Mouse (Mus musculus) heart, embryonic 14.5 days (tissue): ENCODE data around the gene Med13l. TPM values are rescaled to one million over a fixed set of nuclear protein-coding genes. Genes with fewer than 3 reads are reported as not detected.

Source experiments
- ATAC-seq: fragments of 200-750 bp; cut with Nextera tagmentation; 2 replicates; pipeline ENCODE4 v1.8.0; 2017; ENCODE audit warnings: low read depth, moderate TSS enrichment; ENCODE audit not compliant: insufficient number of reproducible peaks, insufficient read depth, low FRiP score
- H3K27ac ChIP-seq, 2 experiments: fragments of 200-500 bp in 1 of 2; fragments of 300-500 bp in 1 of 2; sonication (generic) in 1 of 2; replicated peaks in 1 of 2; 2 replicates each; pipeline ENCODE4 v1.5.1; 2012 to 2014; ENCODE audit warnings: low read depth in 2 of 2, low read length in 2 of 2, control low read depth in 1 of 2, mild to moderate bottlenecking in 1 of 2, mixed read lengths in 1 of 2; ENCODE audit not compliant: control insufficient read depth in 1 of 2, insufficient read depth in 1 of 2
- H3K27me3 ChIP-seq: fragments of 300-500 bp; sonication (generic); 2 replicates; pipeline ENCODE4 v1.6.1; 2014; ENCODE audit warnings: mild to moderate bottlenecking, low read length, control low read depth; ENCODE audit not compliant: control insufficient read depth, insufficient read depth
- H3K36me3 ChIP-seq: fragments of 300-500 bp; sonication (generic); 2 replicates; pipeline ENCODE4 v1.6.1; 2014; ENCODE audit warnings: mild to moderate bottlenecking, control low read depth, low read length, mixed read lengths; ENCODE audit not compliant: control insufficient read depth, insufficient read depth
- H3K4me1 ChIP-seq, 2 experiments: fragments of 200-500 bp in 1 of 2; fragments of 300-500 bp in 1 of 2; sonication (generic) in 1 of 2; 2 replicates each; pipeline ENCODE4 v1.6.1; 2012 to 2014; ENCODE audit warnings: low read length in 2 of 2, control low read depth in 1 of 2, mixed read lengths in 1 of 2; ENCODE audit not compliant: control insufficient read depth in 2 of 2, insufficient read depth in 2 of 2
- H3K4me2 ChIP-seq: fragments of 300-500 bp; sonication (generic); 2 replicates; pipeline ENCODE4 v1.6.1; 2014; ENCODE audit warnings: mild to moderate bottlenecking, low read length
- H3K4me3 ChIP-seq, 2 experiments: fragments of 200-500 bp in 1 of 2; fragments of 300-500 bp in 1 of 2; sonication (generic) in 1 of 2; 2 replicates each; pipeline ENCODE4 v1.5.1; 2012 to 2014; ENCODE audit warnings: low read length in 2 of 2, mild to moderate bottlenecking in 2 of 2, control low read depth in 1 of 2, low read depth in 1 of 2, moderate library complexity in 1 of 2; ENCODE audit not compliant: control insufficient read depth in 1 of 2, insufficient read depth in 1 of 2
- H3K9ac ChIP-seq: fragments of 300-500 bp; sonication (generic); 2 replicates; pipeline ENCODE4 v1.6.1; 2014; ENCODE audit warnings: mild to moderate bottlenecking, low read length
- H3K9me3 ChIP-seq: fragments of 300-500 bp; sonication (generic); 2 replicates; pipeline ENCODE4 v1.6.1; 2016; ENCODE audit warnings: low read length, control low read depth; ENCODE audit not compliant: control insufficient read depth
- WGBS: fragments of 180-500 bp; shearing (Covaris S2); extraction: QIAGEN DNeasy Blood & Tissue Kit; methylation state at CpG from one replicate; pipeline ENCODE4 v1.1.7; 2014; 5-methylcytosine and 5-hydroxymethylcytosine counted together
- polyA plus RNA-seq: library from polyadenylated mRNA; unstranded; fragments of >200 nt; fragmentation: Nextera tagmentation; extraction: Ambion mirVana; gene quantifications from 2 replicates; pipeline ENCODE4 v1.2.1, GENCODE M21; 2014

The Med13l gene
- polyA plus RNA-seq, 1 experiment from 2014 or later = 9.0 TPM

- no peak overlapping the region for H3K27ac ChIP-seq
- no peak overlapping the region for H3K4me2 ChIP-seq
- no peak for ATAC-seq
- H3K9ac ChIP-seq = no peak overlapping the region
- WGBS = 13% methylated on average over 12 of the region's 12 CpGs
- 0 out of 2 replicates have a peak, but pooled peaks cover 3% of the 10 kb centered on the region for H3K9me3 ChIP-seq
- H3K4me3 ChIP-seq = no peak overlapping the region
- no peaks in the 10 kb centered on the region for H3K36me3 ChIP-seq
- 0 out of 4 replicates have a peak, but pooled peaks cover 4 to 5% of the 10 kb centered on the region in 2 experiments for H3K4me1 ChIP-seq
- peaks cover 4% of the 10 kb centered on the region for H3K27me3 ChIP-seq
Observed at GRCm38 (mm10) chr5:118556387-118556937, 4.0 kb upstream of the Med13l start.

- no peak for ATAC-seq
- WGBS = 83% methylated on average over 6 of the region's 6 CpGs
- Histone ChIP-seq H3K4me1 (peaks cover 10 to 24% of the 10 kb centered on the region in 2 experiments), H3K27me3 (peaks cover 4% of the 10 kb centered on the region), H3K4me2 (peak overlapping the region; percentile 91; the same call in 1 of the 2 replicates), H3K9ac (0 out of 2 replicates have a peak overlapping the region, but pooled peaks have one; percentile 92), H3K27ac (no peak overlapping the region), H3K36me3 (no peaks in the 10 kb centered on the region), H3K9me3 (0 out of 2 replicates have a peak, but pooled peaks cover 3% of the 10 kb centered on the region), H3K4me3 (no peak overlapping the region)
Observed at GRCm38 (mm10) chr5:118558841-118559240, 1.6 kb upstream of the Med13l start.

- peak; percentile 86 for ATAC-seq
- peak overlapping the region; percentile 88 to 89 for H3K4me3 ChIP-seq
- peak overlapping the region; percentile 92 for H3K9ac ChIP-seq
- H3K27ac ChIP-seq = peak overlapping the region; percentile 74 to 88
- WGBS = under 1% methylated on average over 57 of the region's 101 CpGs
- H3K27me3 ChIP-seq = peaks cover 4% of the 10 kb centered on the region
- no peaks in the 10 kb centered on the region for H3K36me3 ChIP-seq
- H3K4me2 ChIP-seq = peak overlapping the region; percentile 91
- H3K9me3 ChIP-seq = 0 out of 2 replicates have a peak, but pooled peaks cover 3% of the 10 kb centered on the region
- H3K4me1 ChIP-seq = peaks cover 10 to 29% of the 10 kb centered on the region in 2 experiments
Observed at GRCm38 (mm10) chr5:118559584-118560384, 695 bp upstream of the Med13l start.

- peak overlapping the region; percentile 82 for H3K4me2 ChIP-seq
- no peaks in the 10 kb centered on the region for H3K36me3 ChIP-seq
- peak overlapping the region; percentile 91 for H3K9ac ChIP-seq
- 0 out of 2 replicates have a peak, but pooled peaks have one; percentile 2 for ATAC-seq
- no peaks in the 10 kb centered on the region for H3K9me3 ChIP-seq
- H3K27me3 ChIP-seq = peaks cover 4% of the 10 kb centered on the region
- H3K27ac ChIP-seq = peak overlapping the region in 1 of 2 experiments; percentile 88; a peak in 2 of 4 replicates
- peaks cover 9 to 37% of the 10 kb centered on the region in 2 experiments for H3K4me1 ChIP-seq
- H3K4me3 ChIP-seq = peak overlapping the region; percentile 88 to 89
- 1% methylated on average over 58 of the region's 59 CpGs for WGBS
Observed at GRCm38 (mm10) chr5:118561086-118561987, 858 bp downstream of the Med13l start.

DNA sequence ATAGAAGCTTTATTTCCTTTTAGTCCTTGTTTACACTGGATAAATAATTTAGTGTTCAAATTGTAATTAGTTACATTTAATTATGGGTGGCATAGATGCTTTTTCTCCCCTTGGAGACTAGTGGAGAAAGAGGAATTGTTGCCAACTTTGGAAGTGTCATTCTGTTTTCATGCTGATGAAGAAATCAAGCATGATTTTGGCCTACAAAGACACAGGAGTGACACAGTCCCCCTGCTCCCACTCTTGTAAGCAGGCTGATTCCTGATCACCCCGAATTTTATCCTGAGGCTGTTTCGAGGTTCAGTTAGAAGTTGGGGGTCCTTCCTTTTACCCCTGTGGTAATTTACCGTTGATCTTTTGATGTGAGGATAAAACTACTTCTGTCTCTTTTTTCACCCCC lies 1.7 kb downstream of the Med13l start:
- 56% methylated on average over 3 of the region's 3 CpGs for WGBS
- Histone ChIP-seq H3K27ac (no peak overlapping the region), H3K4me3 (peak overlapping the region in 1 of 2 experiments; percentile 89; a peak in 2 of 4 replicates), H3K4me2 (peak overlapping the region; percentile 82), H3K9ac (peak overlapping the region; percentile 91), H3K36me3 (no peaks in the 10 kb centered on the region), H3K27me3 (peaks cover under 1% of the 10 kb centered on the region), H3K9me3 (no peaks in the 10 kb centered on the region), H3K4me1 (peaks cover 7 to 37% of the 10 kb centered on the region in 2 experiments)
- ATAC-seq = no peak

GRCm38 (mm10) chr5:118563590-118563989 lies 3.1 kb downstream of the Med13l start:
- Histone ChIP-seq H3K27ac (no peak overlapping the region), H3K4me1 (peaks cover 7 to 46% of the 10 kb centered on the region in 2 experiments), H3K9me3 (no peaks in the 10 kb centered on the region), H3K4me2 (peak overlapping the region; percentile 11; the same call in 1 of the 2 replicates), H3K9ac (no peak overlapping the region), H3K4me3 (no peak overlapping the region), H3K27me3 (no peaks in the 10 kb centered on the region; the same call in 1 of the 2 replicates), H3K36me3 (no peaks in the 10 kb centered on the region)
- WGBS = 38% methylated on average over 6 of the region's 6 CpGs
- ATAC-seq = no peak

DNA sequence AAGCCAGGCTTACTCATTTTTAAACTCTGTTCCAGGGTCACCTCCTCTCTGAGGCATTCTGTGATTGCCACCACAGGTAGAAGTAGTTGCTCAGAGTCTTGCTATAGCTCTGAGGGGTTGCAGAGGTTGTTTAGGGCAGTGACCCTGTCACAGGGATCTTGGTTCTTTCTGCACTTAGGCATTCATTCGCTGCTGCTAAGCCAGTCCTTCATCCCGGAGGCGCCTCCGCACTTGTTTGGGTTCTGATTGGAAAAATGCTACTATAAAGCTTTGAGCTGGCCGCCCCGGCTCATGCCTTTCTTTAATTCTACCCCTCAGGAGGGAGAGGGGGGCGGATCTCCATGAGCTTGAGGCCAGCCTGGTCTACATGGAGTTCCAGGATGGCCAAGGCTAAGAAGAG lies 6.9 kb downstream of the Med13l start:
- no peaks in the 10 kb centered on the region for H3K9me3 ChIP-seq
- ATAC-seq = no peak
- no peak overlapping the region for H3K9ac ChIP-seq
- no peak overlapping the region for H3K27ac ChIP-seq
- 63% methylated on average over 7 of the region's 7 CpGs for WGBS
- H3K36me3 ChIP-seq = no peaks in the 10 kb centered on the region
- H3K4me3 ChIP-seq = no peak overlapping the region
- no peak overlapping the region for H3K4me2 ChIP-seq
- no peaks in the 10 kb centered on the region for H3K27me3 ChIP-seq
- H3K4me1 ChIP-seq = peaks cover 11 to 42% of the 10 kb centered on the region in 2 experiments
